Mouse (Mus musculus) layer of hippocampus, adult 11-12 months (tissue): ENCODE measurements around the gene Pih1h3b.

Experiments used
- DNase-seq: peaks from one replicate; pipeline ENCODE4 v3.0.0; 2022; ENCODE audit warnings: low spot score

Pih1h3b gene

GRCm38 (mm10) chrX:140062135-140062975 is at the start of gene Pih1h3b, which contains the start of gene Nup62cl:
TSS of gene Pih1h3b (plus strand) at chrX:140062879.
TSS of gene Nup62cl (minus strand) at chrX:140062712.
- no peak for DNase-seq

- DNase-seq = no peak
Measured at GRCm38 (mm10) chrX:140060886-140061874, 1.5 kb upstream of the Pih1h3b start.

GRCm38 (mm10) chrX:140082535-140082934 is 19.9 kb downstream of the Pih1h3b start:
- no peak for DNase-seq

GRCm38 (mm10) chrX:140094066-140094465 is 31.4 kb downstream of the Pih1h3b start:
- DNase-seq = no peak
